Mouse (Mus musculus): Measurements from ENCODE around the gene Rreb1.

Rreb1 gene

DNA sequence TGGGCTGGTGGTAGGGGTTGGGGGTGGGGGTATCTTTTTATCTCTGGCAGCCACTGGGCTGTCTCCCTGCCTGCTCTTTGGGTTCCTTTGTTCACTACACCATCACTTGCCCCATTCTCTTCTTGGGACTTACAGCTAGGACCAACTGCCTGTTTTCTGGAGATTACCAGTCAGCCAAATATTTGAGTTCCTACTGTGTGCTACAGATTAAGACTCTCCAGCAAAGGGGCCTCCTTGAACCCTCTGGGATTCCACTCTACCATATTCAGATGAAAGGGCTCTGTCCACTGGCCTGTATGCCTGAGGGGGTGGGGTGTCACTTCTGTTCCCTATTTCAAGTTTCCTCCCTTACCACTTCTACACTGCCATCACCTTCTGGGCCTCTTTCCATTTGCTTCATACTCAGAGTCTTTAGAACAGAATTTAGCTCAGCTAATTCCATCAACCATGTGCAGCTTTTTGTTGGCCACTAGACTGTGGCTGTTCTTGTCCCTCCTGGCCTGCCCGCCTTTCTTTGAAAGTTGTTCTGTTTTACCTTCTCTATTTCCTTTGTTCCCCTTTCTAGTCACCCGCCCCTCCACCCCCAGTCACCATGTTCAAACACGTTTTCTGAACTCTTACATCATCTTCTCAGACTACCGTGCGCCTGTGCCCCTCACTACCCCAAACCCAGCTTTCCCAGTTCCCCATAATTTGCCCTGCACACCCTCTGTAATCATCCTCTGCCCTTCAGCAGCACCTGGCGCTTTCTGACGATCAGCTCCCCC, 95.1 kb downstream of the Rreb1 start:
- DNase-seq (ENCODE audit: extremely low spot score, low spot score) = no peak

DNA sequence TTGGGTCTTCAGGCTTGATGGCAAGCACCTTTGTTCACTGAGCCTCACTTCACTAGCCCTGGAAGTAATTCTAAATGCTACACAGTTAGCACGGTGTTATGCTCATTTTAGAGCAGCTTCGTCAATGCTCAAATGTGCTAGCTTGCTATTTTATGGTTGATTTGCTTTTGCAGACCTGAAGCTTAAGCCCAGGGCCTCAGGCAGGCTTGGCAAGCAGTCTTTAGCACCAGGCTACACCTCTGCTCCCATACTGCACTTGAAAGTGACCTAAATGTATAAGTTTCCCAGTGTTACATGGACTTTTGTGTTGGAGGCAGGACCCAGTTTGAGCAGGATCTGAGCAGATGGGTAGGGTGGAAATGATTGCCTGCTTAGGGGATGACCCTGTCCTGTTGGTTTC, 97.7 kb downstream of the Rreb1 start:
- DNase-seq (ENCODE audit: extremely low spot score, low spot score) = no peak

DNA sequence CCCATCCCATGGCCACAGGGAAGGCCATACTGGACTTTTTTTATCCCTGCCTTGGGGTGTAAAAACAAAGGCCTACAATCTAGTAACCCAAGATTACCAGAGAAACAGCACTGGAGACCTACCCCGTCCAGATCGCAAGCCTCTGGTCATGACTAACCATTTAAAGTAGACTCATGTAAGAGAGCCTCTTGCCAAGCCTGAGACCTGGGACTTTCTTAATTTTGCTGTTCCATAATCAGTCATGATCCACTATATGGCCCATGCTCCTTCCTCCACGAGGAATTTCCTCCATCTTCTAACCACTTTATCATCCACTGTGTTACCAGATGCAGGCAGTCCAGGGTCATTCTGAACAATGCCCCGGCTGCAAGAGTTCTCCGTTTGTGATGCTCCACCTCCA, 98.2 kb downstream of the Rreb1 start:
- no peak for DNase-seq (ENCODE audit: extremely low spot score, low spot score)

DNA sequence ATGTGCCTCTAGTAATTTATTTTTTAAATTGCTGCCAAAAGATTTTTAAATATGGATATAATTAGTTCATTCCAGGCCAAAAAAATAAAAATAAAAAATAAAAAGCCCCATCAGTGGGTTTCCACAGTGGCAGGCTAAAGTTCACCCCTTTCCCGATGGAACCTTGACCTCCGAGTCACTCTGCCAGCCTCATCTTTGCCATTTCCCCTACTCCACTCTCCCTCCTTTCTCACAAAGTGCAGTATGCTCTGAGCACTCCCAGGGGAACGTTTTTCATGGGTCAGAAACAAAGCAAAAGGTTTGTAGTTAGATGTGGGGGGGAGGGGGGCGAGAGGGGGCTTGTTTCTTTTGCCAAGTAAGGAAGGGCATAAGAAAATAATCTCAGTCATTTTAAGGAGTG, 98.6 kb downstream of the Rreb1 start:
- DNase-seq (ENCODE audit: extremely low spot score, low spot score) = no peak

DNA sequence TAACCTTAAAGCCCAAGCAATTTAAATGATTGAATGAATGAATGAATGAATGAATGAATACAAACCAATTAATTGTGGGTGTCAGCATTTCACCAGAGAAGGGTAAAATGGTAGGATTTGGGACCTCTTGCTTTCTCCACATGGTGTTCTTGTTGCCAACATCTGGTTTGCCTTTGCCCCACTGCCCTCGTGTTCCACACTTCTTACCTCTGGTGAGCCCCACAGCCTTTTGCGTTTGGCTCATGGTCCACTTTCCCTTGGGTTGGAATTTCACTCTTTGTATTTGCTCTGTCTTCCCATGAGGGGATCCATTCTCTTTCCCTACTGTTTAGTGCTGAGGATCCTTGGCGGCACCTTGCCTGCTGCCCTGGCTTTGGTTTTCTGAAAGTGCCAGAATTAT, 99.0 kb downstream of the Rreb1 start:
- DNase-seq (ENCODE audit: extremely low spot score, low spot score) = no peak

DNA sequence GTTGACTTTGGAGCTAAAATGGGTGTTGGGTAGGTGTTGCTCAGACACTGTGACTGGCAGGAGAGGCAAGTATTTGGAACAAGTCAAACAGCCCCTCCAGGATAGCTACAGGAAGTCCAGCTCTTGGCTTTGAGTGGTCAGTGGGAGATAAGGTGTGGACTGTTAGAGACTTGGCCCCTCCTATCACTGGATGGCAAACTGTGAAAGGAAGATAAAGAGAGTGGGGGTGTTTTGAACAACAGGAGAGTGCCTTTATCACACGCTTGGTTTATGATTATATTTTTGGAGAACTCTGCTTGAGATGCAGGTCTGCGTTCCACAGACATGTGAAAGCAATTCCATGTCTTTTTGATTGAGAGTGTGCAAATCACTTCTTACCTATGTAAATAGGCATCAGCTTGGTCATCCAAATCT, 100.7 kb downstream of the Rreb1 start:
- DNase-seq (ENCODE audit: extremely low spot score, low spot score) = no peak

DNA sequence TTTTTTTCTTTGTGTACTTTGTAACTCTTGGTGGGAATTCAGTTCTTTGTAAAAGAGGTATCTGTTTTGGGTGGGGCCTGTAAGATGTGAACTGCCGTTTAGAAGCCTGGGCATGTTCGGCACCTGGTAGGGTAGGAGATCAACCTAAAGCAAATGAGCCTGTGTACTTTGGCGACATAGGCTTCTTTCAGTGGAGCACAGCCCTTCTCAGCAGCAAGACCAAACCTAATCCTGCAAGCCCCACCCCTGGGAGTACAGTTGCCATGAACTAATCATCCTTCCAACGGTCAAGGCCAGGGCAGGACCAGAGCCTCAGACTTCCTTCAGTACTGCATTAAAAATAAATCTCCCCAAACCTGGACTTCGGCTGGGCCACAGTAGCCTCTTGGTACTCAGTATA, 101.4 kb downstream of the Rreb1 start:
- no peak for DNase-seq (ENCODE audit: extremely low spot score, low spot score)

DNA sequence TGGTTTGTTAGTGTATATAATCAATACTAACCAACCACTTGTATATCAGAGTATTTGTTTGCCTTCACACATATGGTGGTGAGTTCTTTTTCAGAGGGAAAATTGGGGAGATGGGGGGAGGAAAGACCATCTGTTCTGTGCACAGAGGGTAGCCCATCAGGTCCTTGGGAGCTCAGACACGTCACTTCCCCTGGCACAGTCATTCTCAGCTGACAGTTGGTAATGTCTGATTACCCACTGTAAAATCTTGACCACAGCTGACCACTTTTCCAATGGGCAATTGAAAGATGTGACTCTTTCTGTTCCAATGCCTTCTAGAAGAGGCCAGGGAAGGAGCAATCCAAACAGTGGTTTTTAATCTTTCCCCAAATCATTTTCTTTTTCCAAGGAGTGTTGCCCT, 101.8 kb downstream of the Rreb1 start:
- no peak for DNase-seq (ENCODE audit: extremely low spot score, low spot score)

DNA sequence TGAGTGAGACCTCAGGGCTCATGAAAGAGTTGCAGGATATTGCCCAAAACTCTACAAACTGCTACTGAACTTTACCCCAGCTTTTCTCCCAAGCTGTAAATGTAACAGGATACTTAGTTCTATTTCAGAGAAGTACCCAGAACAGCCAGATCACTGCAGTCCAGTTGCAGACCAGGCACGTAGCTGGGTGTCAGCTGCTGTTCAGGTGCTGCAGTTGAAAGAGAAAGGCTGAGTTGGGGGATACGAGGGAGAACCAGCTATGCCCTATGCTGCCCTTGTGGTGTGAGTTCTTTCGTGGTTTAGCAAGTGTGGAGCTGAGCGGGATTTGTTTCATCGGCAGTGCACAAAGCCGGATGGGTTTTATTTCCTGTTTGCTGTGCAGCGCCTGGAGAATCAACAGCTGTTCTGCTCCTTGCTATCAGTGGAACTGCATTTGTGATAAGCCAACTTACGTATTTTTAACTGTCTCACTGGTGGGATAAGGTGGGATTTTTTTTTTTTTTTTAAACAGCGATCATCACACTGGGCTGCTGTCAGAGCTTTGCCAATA, 102.5 kb downstream of the Rreb1 start:
- DNase-seq (ENCODE audit: extremely low spot score, low spot score) = no peak

DNA sequence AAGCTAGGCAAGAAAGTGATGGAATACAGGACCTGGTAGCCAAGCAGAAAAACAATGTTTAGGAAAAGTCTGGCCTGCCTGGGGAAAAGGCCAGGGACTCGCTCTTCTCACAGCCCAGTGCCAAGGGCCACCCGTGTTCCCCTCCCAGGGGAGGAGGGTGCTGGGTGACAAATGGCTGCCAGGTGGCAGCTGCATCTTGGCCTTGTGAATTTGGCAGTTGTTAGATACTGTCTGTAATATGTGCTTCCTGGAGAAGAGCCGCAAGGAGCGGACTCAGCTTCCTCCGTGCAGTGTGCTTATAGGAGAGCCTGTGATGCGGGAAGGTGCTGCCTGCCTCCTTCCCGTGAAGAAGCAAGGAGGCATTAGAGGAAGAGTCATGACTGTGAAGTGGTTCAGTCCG, 104.3 kb downstream of the Rreb1 start:
- no peak for DNase-seq (ENCODE audit: extremely low spot score, low spot score)

DNA sequence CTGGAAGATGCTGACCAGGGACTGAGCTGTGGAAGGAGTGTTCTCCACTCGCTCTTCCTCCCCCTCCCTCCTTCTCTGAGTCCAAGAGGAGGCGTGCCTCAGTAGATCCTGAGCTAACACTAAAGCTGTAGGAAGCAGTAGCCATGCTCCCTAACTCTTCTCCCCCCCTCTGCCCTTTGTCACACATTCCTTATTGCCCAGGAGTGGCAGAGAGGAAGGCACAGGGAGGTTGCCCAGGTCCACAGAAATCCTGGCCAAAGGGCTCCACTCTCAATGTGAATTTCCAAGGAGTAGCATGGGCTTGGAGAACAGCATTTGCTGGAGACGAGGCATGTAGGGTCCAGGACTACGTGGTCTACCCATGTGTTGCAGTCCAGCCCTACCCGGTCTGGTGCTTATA, 104.8 kb downstream of the Rreb1 start:
- DNase-seq (ENCODE audit: extremely low spot score, low spot score) = no peak

DNA sequence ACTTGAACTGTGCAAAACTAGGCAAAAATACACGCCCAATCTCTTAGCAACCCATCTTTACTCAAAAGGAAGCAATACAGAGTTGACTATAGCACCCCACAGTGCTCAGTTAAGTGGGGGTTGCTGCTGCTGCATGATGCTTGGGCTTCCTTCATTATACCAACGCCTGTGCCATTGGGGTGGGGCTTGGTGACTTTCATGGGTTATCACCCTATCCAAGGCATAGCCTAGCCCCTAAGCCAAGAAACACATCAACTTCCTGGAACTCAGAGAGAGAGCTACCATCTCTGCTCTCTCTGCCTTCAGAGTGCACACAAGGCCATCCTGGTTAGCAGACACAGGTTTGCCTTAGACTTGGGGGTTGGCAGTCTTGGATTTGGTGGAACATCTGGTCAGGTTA, 107.2 kb downstream of the Rreb1 start:
- DNase-seq (ENCODE audit: extremely low spot score, low spot score) = no peak

DNA sequence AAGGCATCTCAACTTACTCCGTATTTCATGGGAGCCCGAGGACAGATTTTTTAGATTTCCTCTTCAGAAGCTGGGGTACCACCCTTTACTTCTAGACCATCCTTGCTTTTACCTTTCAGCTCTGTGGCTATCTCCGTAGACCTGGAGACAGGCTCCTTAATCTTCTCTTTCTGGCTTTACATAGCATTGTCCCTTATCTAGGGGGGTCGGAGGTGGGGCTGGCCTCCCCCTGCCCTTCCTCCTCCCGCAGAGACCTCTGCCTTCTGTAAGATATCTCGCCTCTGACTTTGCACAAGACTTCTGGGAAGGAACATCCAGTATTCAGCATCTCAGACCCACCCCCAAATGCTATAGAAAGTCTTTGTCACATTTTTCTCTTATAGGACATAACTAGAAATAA, 107.8 kb downstream of the Rreb1 start:
- no peak for DNase-seq (ENCODE audit: extremely low spot score, low spot score)

DNA sequence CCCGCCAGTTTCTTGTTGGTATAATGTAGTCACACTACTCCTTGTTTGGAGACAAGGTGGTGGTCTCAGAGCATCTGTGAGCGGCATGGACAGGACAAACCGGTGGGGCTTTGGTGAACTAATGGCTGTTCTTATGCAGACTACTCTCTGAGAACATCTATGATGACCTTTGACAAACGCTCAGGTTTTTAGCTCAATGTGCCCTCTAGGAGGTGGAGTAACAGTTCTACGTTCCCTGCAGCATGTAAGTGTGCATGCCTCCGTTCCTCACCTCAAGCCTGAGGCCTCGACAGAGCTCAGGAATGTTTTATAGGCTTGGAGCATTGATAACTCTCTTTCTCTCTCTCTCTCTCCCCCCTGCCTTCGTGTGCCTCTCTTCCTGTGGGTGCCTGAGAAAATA, 116.6 kb downstream of the Rreb1 start:
- no peak for DNase-seq (ENCODE audit: extremely low spot score, low spot score)

DNA sequence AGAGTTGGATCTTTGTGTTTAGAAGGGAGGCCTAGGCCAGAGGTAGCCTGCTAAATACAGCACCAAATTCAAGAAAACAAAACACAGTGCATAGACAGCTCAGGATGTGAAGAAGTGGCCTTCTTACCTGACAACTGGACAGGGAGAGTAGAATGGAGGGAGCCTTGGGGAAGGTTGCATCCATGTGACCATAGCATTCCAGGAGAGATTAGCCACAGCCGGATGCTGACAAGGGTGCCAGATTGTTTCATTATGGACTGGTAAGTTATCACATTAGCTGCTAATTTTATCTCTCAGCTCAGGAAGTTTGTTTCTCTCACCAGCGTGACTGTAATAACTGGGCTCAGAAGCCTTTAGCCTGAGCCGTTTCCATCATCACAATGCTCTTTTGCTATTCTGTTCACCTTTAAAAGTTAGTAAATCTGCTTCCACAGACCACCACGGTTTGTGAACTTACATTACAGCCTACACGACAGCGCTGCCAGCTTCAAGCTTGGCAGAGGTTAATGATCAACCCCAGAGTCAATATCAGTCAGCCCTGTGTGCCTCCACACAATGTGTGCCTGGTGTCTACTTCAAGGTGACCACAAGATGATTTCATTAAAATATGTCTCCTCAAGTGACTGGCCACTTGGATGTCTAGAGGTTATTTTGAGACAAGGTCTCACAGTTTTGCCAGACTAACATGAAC, 117.5 kb downstream of the Rreb1 start:
- DNase-seq (ENCODE audit: extremely low spot score, low spot score) = no peak

DNA sequence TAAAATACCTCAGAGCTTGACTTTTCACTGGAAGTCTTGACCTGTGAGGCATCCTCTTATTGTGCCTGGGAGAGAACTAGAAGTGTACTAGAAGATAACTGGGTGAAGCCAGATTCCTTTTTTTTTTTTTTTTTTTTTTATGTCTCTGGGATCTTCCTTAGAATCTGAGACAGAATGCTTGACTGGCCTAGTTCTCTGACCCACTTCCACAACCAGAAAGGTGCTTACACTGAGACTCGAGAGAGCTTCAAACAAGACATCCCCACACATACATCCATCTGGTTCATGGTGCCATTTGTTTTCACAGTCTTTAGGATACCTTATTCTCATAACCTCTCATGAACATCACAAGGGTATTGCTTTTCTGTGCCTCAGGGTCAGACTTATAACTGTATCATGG, 118.2 kb downstream of the Rreb1 start:
- no peak for DNase-seq (ENCODE audit: extremely low spot score, low spot score)

DNA sequence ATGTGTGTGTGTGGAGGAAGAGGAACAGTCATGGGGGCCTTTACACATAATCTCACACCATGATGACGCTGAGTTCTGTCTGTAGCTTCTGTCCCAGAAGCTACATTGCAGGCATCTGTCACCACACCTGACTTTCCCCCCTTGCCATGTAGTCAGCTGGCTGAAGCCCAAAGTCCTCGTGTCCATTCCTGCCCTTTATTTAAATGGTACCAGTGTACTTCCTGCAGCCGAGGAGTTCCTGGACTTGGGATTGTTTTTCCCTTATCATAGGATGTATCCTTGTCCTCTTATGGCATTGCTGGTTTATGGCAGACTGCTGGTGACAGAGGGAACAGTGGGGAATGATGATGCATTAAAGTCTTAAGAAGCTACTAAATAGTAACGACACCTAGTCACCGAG, 120.6 kb downstream of the Rreb1 start:
- DNase-seq (ENCODE audit: extremely low spot score, low spot score) = no peak

DNA sequence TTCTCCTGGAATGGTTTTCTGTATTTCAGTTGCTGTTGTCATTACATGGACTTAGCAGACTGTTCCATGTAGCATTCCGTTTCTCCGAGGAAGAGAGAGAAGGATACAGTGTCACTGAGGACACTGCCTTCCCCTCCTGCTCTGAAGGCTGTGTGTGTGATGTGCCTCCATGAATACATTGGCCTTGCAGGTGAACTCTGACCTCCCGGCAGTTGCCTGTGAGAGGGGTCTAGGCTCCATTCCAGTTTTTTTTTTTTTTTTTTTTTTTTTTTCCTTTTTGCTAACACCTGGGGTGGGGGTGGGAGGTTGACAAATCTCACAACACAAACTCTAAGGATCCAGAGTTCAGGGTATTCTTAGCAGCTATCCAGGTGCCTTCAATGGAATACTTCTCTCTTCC, 124.8 kb downstream of the Rreb1 start:
- no peak for DNase-seq (ENCODE audit: extremely low spot score, low spot score)

DNA sequence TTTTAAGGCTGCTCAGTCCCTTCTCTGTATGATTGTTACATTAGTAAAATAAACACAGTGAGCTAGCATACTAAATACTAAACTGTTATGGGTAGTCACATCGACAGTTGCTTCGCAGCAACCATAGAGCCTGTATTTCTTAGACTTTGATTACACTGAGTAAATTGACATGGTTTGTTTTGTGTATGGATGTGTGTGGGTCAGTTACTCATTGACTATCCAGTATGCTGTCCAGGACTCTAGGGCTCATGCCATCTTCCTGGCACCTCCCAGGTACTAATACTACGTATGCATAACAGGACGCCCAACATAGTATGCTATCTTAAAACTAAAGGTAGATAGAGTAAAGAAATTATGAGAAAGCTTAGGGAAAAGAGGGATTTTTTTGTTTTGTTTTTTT, 125.3 kb downstream of the Rreb1 start:
- no peak for DNase-seq (ENCODE audit: extremely low spot score, low spot score)

DNA sequence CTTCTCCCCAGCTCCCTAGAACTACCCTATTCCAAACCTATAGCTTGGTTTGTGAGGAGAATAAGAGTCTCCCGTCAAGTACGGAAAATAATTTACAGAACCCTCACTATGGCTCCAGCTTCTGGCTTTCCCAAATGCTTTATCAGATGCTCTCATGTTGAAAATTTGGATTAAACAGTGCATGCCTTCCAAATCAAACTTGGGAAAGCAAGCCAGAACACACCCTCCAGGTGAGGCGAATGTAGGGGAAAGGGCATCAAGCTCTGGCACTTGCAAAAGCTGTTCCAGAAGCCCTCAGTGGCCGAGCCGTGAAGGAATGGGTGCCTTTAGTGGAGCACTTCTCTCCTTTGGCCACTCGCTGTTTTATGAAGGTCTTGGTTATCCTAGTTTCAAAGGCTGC, 126.2 kb downstream of the Rreb1 start:
- no peak for DNase-seq (ENCODE audit: extremely low spot score, low spot score)

DNA sequence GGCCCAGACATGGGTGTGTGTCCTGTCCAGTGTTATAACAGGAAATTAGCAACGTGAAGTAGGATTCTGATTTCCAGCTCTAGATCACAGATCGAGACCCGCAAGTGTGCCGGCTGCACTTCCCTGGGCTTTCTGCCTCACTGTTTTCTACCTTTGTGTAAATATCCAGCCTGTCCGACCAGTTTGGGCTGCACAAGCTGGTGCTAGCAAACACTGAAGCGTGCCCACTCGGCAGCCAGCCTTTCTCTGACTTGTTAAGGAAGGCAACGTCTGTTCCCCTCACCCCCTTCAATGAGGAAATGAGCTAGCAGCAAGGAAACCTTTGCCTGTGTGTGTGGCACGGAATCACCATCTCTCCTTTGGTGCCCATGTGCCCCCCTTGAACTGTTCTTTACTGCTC, 129.9 kb downstream of the Rreb1 start:
- DNase-seq (ENCODE audit: extremely low spot score, low spot score) = no peak

DNA sequence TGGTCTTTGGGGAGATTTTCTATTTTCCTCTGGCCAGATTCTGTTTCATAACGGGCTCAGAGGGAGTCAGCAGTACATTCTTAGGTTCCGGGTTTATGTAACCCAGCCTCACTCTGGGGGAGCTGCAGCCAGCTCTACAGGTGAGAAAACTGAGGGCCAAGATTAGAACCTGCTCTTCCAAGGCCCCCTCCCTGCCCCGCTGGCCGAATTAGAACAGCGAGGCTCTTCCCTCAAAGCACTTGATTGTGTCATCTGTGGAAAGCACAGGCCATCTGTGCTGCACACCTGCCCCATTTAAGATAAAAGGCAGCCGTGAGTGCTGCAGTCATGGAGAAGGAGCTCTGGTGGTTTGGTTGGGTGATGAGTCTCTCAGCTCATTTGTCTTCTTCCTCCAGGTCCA, 130.3 kb downstream of the Rreb1 start:
- DNase-seq (ENCODE audit: extremely low spot score, low spot score) = no peak

DNA sequence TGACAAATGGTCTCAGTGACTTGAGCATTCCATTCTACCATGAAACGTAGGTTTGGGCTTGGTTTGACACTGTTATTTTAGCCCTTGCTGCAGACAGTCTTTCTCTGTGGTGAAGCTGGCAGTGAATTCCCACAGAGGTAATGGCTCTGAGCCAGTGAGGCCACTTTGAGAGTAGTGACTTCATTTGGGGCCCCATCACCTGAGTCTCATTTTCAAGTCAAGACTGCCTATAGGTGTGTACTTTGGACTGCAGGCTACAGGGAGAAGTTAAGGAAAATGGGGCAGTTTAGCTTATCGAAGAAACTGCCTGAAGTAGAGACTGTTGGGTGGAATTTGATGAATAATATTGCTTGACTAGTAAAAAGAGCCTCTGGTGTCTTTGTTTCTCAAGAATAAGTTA, 131.0 kb downstream of the Rreb1 start:
- no peak for DNase-seq (ENCODE audit: extremely low spot score, low spot score)
